Mouse (Mus musculus) heart, embryonic 15.5 days (tissue): Measurements from ENCODE around the gene Amn. TPM values are rescaled to one million over a fixed set of nuclear protein-coding genes. Genes with fewer than 3 reads are reported as not detected.

Source experiments
- ATAC-seq: fragments of 200-750 bp; cut with Nextera tagmentation; replicated peaks from 2 replicates; pipeline ENCODE4 v1.8.0; 2017; ENCODE audit warnings: low read depth, moderate TSS enrichment; ENCODE audit not compliant: insufficient number of reproducible peaks, insufficient read depth, low FRiP score
- H3K27ac ChIP-seq: fragments of 300-500 bp; sonication (generic); 2 replicates; pipeline ENCODE4 v1.5.1; 2015; ENCODE audit warnings: mild to moderate bottlenecking, inconsistent platforms
- H3K27me3 ChIP-seq: fragments of 300-500 bp; sonication (generic); 2 replicates; pipeline ENCODE4 v1.6.1; 2015; ENCODE audit warnings: inconsistent platforms
- H3K36me3 ChIP-seq: fragments of 300-500 bp; sonication (generic); 2 replicates; pipeline ENCODE4 v1.6.1; 2015; ENCODE audit warnings: mild to moderate bottlenecking, inconsistent platforms
- H3K4me1 ChIP-seq: fragments of 300-500 bp; sonication (generic); replicated peaks from 2 replicates; pipeline ENCODE4 v1.6.1; 2015; ENCODE audit warnings: inconsistent platforms
- H3K4me2 ChIP-seq: fragments of 300-500 bp; sonication (generic); 2 replicates; pipeline ENCODE4 v1.6.1; 2015; ENCODE audit warnings: inconsistent platforms, mild to moderate bottlenecking, moderate library complexity
- H3K4me3 ChIP-seq: fragments of 300-500 bp; sonication (generic); 2 replicates; pipeline ENCODE4 v1.5.1; 2015; ENCODE audit warnings: mild to moderate bottlenecking, inconsistent platforms
- H3K9ac ChIP-seq: fragments of 300-500 bp; sonication (generic); 2 replicates; pipeline ENCODE4 v1.6.1; 2015; ENCODE audit warnings: mild to moderate bottlenecking, inconsistent platforms
- H3K9me3 ChIP-seq: fragments of 300-500 bp; sonication (generic); replicated peaks from 2 replicates; pipeline ENCODE4 v1.6.1; 2016; ENCODE audit warnings: inconsistent platforms
- WGBS: fragments of 180-500 bp; shearing (Covaris S2); methylation state at CpG from one replicate; pipeline ENCODE4 v1.1.7; 2015; ENCODE audit warnings: mixed read lengths; 5-methylcytosine and 5-hydroxymethylcytosine counted together
- polyA plus RNA-seq: library from polyadenylated mRNA; unstranded; fragments of >200 nt; fragmentation: Nextera tagmentation; extraction: Ambion mirVana; gene quantifications from 2 replicates; pipeline ENCODE4 v1.2.1, GENCODE M21; 2015

Gene Amn
- polyA plus RNA-seq, 1 experiment from 2014 or later = 1.4 TPM

DNA sequence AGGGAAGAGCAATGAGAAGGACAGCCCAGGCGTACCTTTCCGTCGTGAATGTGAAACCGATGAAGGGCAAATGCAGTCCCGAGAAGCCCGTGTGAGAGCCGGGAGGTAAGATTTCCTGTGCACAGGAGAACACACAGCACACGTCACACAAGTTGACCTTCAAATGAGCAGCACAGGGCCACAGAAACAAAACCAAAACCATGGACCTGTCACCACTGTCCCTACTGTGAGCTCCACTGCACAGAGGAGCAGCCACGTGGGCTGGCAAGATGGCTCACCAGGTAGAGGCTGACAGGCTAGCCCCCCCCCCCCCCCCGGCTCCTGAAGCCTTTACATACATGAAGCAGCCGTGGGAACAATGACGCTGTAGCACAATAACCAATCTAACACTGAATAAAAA is 54.1 kb downstream of the Amn start:
- Histone ChIP-seq H3K9ac (no peak overlapping the region), H3K27ac (no peak overlapping the region), H3K27me3 (no peaks in the 10 kb centered on the region), H3K36me3 (peaks cover 88% of the 10 kb centered on the region), H3K4me3 (no peak overlapping the region), H3K4me1 (peaks cover 3% of the 10 kb centered on the region; the same call in 1 of the 2 replicates), H3K4me2 (no peak overlapping the region), H3K9me3 (no peaks in the 10 kb centered on the region)
- WGBS = 94% methylated on average over 12 of the region's 12 CpGs
- ATAC-seq = no peak

DNA sequence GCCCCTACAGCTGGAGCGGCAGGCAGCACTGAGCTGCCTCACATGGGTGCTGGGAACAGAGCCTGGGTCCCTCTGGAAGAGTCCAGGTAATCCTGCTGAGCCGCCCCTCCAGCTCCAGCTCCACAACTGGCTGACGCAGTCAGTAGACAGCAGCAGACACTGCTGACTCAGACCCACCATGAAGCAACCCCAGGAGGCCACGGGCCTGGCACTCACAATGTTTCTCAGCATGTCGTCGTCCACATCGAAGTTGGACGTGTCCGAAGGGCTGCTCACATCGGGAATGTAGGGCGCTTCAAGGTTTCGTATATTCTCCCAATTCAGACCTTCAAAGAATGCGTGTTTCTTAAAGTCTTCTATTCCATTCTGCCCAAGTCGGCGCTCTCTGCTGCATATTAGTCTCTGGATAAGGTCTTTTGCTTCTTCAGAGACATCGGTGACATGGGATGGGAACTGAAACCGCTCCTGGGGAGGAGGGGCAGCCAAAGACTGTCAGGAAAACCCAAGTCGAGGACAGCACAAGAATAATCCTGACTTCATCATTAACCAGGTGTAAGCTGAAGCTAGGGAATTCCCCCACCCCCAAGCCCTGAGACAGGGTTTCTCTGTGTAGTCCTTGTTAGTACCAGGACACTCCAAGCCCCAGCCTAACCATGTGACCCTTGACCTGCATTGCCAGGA is 55.0 kb downstream of the Amn start:
- H3K27me3 ChIP-seq = no peaks in the 10 kb centered on the region
- ATAC-seq = no peak
- 90% methylated on average over 18 of the region's 18 CpGs for WGBS

More for the DNA sequence above, 55.0 kb downstream of the Amn start:
- no peak overlapping the region for H3K4me2 ChIP-seq
- no peaks in the 10 kb centered on the region; the same call in 1 of the 2 replicates for H3K4me1 ChIP-seq
- H3K27ac ChIP-seq = no peak overlapping the region
- H3K4me3 ChIP-seq = no peak overlapping the region
- H3K36me3 ChIP-seq = peaks cover 90% of the 10 kb centered on the region
- no peak overlapping the region for H3K9ac ChIP-seq
- no peaks in the 10 kb centered on the region for H3K9me3 ChIP-seq

Other genes starting within 250 kb of the Amn start
- gene Rcor1, start 231.7 kb upstream of the Amn start, polyA plus RNA-seq = 6.5 and 7.9 TPM in 2 replicates
- 5.1 and 7.0 TPM in 2 replicates for gene Traf3, start 104.7 kb upstream of the Amn start, polyA plus RNA-seq
- gene 4930595D18Rik, start 86.6 kb upstream of the Amn start, polyA plus RNA-seq = not detected in 2 replicates
- 20.1 and 26.7 TPM in 2 replicates for gene Cdc42bpb, start 106.6 kb downstream of the Amn start, polyA plus RNA-seq
- gene Lbhd2, start 135.7 kb downstream of the Amn start, polyA plus RNA-seq = 0.45 and 1.6 TPM in 2 replicates
- 8.0 and 15.1 TPM in 2 replicates for gene Exoc3l4, start 145.9 kb downstream of the Amn start, polyA plus RNA-seq
- gene Tnfaip2, start 171.4 kb downstream of the Amn start, polyA plus RNA-seq = 4.8 and 8.1 TPM in 2 replicates
- 2.0 and 5.2 TPM in 2 replicates for gene Gm266, start 214.7 kb downstream of the Amn start, polyA plus RNA-seq